Mouse (Mus musculus) olfactory bulb, adult 2 months (tissue): Measurements from ENCODE around the gene Usp18. TPM values are rescaled to one million over a fixed set of nuclear protein-coding genes. Genes with fewer than 3 reads are reported as not detected.
A peak's percentile ranks its signal among the peaks of the same experiment; 100 is the strongest.

Experiments used
- H3K27ac ChIP-seq: fragments of 200-500 bp; 2 replicates; pipeline ENCODE4 v1.5.1; 2012; ENCODE audit warnings: low read depth, low read length; ENCODE audit not compliant: insufficient read depth
- H3K4me1 ChIP-seq: fragments of 200-500 bp; 2 replicates; pipeline ENCODE4 v1.6.1; 2012; ENCODE audit warnings: low read length; ENCODE audit not compliant: control insufficient read depth, insufficient read depth
- H3K4me3 ChIP-seq: fragments of 200-500 bp; 2 replicates; pipeline ENCODE4 v1.5.1; 2012; ENCODE audit warnings: mild to moderate bottlenecking, low read depth, low read length, moderate library complexity; ENCODE audit not compliant: insufficient read depth
- CTCF ChIP-seq: fragments of 200-500 bp; IDR thresholded peaks from 2 replicates; pipeline ENCODE4 v1.5.1; 2012; ENCODE audit warnings: low read depth, mild to moderate bottlenecking, low read length, moderate library complexity; ENCODE audit not compliant: insufficient read depth
- POLR2A ChIP-seq: fragments of 200-500 bp; IDR thresholded peaks from 2 replicates; pipeline ENCODE4 v1.6.1; 2012; ENCODE audit warnings: mild to moderate bottlenecking, low read depth, low read length, moderate library complexity; ENCODE audit not compliant: insufficient read depth
- WGBS: fragments of 180-500 bp; shearing (Covaris S2); methylation state at CpG from one replicate; pipeline ENCODE4 v1.1.7; 2018; 5-methylcytosine and 5-hydroxymethylcytosine counted together
- polyA plus RNA-seq: library from polyadenylated mRNA; stranded (reverse); fragments of >200 nt; gene quantifications from 2 replicates; pipeline ENCODE4 v1.2.4, GENCODE M21; 2012; ENCODE audit warnings: low replicate concordance; ENCODE audit not compliant: missing spikeins, insufficient read depth, insufficient read length

Gene Usp18
- polyA plus RNA-seq, 1 experiment, result not detected

GRCm38 (mm10) chr6:121211743-121212142 is 34.0 kb upstream of the Usp18 start:
- Histone ChIP-seq H3K27ac (peak overlapping the region; percentile 93), H3K4me1 (peaks cover 37% of the 10 kb centered on the region), H3K4me3 (peak overlapping the region; percentile 78)
- 24% methylated on average over 4 of the region's 5 CpGs for WGBS
- no peak for TF ChIP-seq CTCF
- no peak for TF ChIP-seq POLR2A

- TF ChIP-seq POLR2A, result no peak
- no peak for TF ChIP-seq CTCF
- H3K27ac ChIP-seq, result 0 out of 2 replicates have a peak overlapping the region, but pooled peaks have one; percentile 36
- peaks cover 48% of the 10 kb centered on the region for H3K4me1 ChIP-seq
- 61% methylated on average over 4 of the region's 4 CpGs for WGBS
- H3K4me3 ChIP-seq, result no peak overlapping the region
Measured at GRCm38 (mm10) chr6:121212988-121213387, 32.7 kb upstream of the Usp18 start.

DNA sequence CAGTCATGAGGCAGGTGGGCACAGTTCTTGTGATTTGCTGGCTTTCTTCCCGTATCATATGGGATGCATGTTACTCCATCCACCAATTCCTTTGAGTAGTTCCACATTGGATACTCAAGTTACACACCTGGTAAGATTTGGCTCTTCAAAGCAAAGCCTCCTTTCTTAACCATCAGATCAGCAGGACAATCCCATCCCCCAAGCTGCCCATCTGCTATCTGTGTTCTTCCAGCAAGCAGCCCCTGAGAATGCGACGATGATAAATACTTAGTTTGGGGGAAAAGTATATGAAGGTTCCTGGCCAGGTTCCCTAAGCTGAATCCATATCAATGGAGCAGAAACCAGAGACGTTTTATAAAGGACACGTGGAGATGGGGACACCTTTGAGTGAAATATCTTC is 31.5 kb upstream of the Usp18 start:
- Histone ChIP-seq H3K4me1 (peaks cover 56% of the 10 kb centered on the region), H3K27ac (peak overlapping the region; percentile 87), H3K4me3 (no peak overlapping the region)
- 87% methylated on average over 5 of the region's 5 CpGs for WGBS
- TF ChIP-seq POLR2A (no peak), CTCF (no peak)

- Histone ChIP-seq H3K27ac (peak overlapping the region; percentile 87), H3K4me1 (peaks cover 58% of the 10 kb centered on the region), H3K4me3 (no peak overlapping the region)
- 80% methylated on average over 8 of the region's 8 CpGs for WGBS
- TF ChIP-seq CTCF (no peak), POLR2A (no peak)
Measured at GRCm38 (mm10) chr6:121214667-121215330, 30.9 kb upstream of the Usp18 start.

DNA sequence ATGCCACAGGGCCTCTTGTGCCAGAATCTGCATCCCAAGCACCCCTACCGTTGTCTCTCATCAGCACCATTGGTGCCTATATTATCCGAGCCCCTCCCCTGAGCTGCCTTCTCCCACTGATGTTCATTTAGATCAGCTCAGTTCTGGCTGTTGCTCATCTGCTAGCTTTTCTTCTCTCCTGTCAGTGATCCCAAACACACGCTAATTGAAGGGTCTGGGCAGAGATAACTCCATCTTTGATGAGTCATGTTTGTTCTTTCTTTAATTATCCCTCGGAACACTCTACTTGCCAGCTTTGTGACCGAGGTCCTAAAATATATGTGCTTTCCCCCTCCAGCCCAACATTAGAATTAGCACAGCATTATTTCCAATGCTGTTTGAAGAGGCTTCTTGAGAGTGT is 30.4 kb upstream of the Usp18 start:
- TF ChIP-seq CTCF (no peak), POLR2A (no peak)
- WGBS, result 28% methylated on average over 5 of the region's 5 CpGs

GRCm38 (mm10) chr6:121215896-121216295 is 29.8 kb upstream of the Usp18 start:
- WGBS, result 43% methylated on average over 6 of the region's 6 CpGs
- TF ChIP-seq CTCF, result no peak
- TF ChIP-seq POLR2A, result no peak
- peak overlapping the region; percentile 97 for H3K27ac ChIP-seq
- peaks cover 58% of the 10 kb centered on the region for H3K4me1 ChIP-seq
- H3K4me3 ChIP-seq, result no peak overlapping the region

More for the DNA sequence above, 30.4 kb upstream of the Usp18 start:
- peaks cover 57% of the 10 kb centered on the region for H3K4me1 ChIP-seq
- H3K27ac ChIP-seq, result peak overlapping the region; percentile 97
- no peak overlapping the region for H3K4me3 ChIP-seq

DNA sequence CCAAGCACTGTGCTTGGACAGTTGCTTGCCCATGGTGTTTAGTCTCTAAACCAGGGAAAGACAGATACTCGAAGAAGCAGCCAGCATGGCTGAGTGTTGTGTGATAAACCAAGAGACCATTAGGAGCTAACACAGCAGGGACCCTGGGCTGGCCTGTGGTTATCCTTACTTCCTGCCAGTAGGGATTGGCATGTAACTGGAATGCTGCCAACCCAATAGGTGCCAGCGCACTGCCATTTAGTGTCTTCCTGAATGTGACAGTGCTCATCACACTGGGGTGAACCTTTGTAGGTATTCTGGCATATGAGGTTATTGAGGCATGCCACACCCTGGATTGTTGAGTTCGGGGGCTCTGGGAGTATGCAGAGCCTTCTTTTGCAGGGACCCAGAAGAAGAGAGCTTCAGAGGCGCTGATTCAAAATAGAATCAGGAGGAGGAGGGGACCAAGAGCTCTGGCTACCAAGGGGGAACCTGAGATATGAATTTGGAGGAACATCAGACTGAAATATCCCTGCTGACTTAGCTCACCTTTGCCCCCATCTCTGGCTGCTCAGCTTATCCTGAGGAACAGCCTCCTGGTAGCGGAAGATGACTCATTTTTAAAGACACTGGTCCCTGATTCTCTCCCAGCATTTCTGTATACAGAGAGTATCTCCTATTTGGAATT is 29.0 kb upstream of the Usp18 start:
- 67% methylated on average over 5 of the region's 5 CpGs for WGBS
- TF ChIP-seq POLR2A (no peak), CTCF (no peak)
- no peak overlapping the region for H3K4me3 ChIP-seq
- H3K4me1 ChIP-seq, result peaks cover 56% of the 10 kb centered on the region
- H3K27ac ChIP-seq, result peak overlapping the region; percentile 97

- Histone ChIP-seq H3K4me1 (peaks cover 60% of the 10 kb centered on the region), H3K27ac (peak overlapping the region; percentile 97), H3K4me3 (no peak overlapping the region)
- WGBS, result 83% methylated on average over 7 of the region's 7 CpGs
- TF ChIP-seq POLR2A (no peak), CTCF (no peak)
Measured at GRCm38 (mm10) chr6:121218002-121218401, 27.7 kb upstream of the Usp18 start.

DNA sequence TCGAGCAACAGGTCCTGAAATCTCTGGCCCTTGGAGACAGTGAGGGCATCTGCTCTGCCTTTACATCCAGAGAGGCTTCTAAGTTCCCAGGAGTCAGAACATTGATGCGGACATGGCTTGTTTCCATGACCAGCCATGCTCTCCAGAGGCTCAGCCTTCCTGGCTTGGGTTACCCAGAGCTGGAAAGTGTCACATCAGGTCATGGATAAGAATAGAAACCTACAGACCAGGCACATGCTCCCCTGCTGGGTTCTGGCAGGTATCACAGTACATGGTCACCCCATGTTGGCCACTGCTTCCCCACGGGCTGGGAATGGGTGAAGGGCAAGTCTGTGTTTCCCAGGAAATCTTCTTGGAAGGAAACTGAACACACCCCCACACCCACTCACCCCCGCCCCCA is 26.3 kb upstream of the Usp18 start:
- H3K4me3 ChIP-seq, result no peak overlapping the region
- TF ChIP-seq CTCF (no peak), POLR2A (no peak)
- 72% methylated on average over 4 of the region's 4 CpGs for WGBS
- H3K4me1 ChIP-seq, result peaks cover 60% of the 10 kb centered on the region
- H3K27ac ChIP-seq, result no peak overlapping the region
